Mouse (Mus musculus) liver, adult 2 months (tissue): ENCODE results near the gene 1700109H08Rik. TPM values are rescaled to one million over a fixed set of nuclear protein-coding genes. Genes with fewer than 3 reads are reported as not detected.

ENCODE experiments used
- DNase-seq: peaks from one replicate; pipeline ENCODE4 v3.0.0-alpha.2; 2011; ENCODE audit warnings: low read depth, low spot score; ENCODE audit errors: extremely low read depth
- H3K27ac ChIP-seq: fragments of 200-500 bp; replicated peaks from 2 replicates; pipeline ENCODE4 v1.5.1; 2012; ENCODE audit warnings: low read depth, mild to moderate bottlenecking, control low read depth, inconsistent platforms, low read length; ENCODE audit not compliant: insufficient read depth
- H3K27me3 ChIP-seq: fragments of 200-500 bp; 2 replicates; pipeline ENCODE4 v1.6.1; 2012; ENCODE audit warnings: mild to moderate bottlenecking, moderate library complexity, low read length, inconsistent platforms; ENCODE audit not compliant: control insufficient read depth, insufficient read depth
- H3K36me3 ChIP-seq: fragments of 200-500 bp; 2 replicates; pipeline ENCODE4 v1.6.1; 2012; ENCODE audit warnings: low read length, inconsistent platforms; ENCODE audit not compliant: control insufficient read depth, insufficient read depth
- H3K4me1 ChIP-seq: fragments of 200-500 bp; 2 replicates; pipeline ENCODE4 v1.6.1; 2011; ENCODE audit warnings: low read length; ENCODE audit not compliant: control insufficient read depth, insufficient read depth
- H3K4me3 ChIP-seq: fragments of 200-500 bp; 2 replicates; pipeline ENCODE4 v1.5.1; 2011; ENCODE audit warnings: low read depth, mild to moderate bottlenecking, control low read depth, low read length, moderate library complexity; ENCODE audit not compliant: insufficient read depth
- H3K79me2 ChIP-seq: fragments of 200-500 bp; 2 replicates; pipeline ENCODE4 v1.6.1; 2012; ENCODE audit warnings: inconsistent platforms, mild to moderate bottlenecking, low read length, moderate library complexity; ENCODE audit not compliant: control insufficient read depth, insufficient read depth
- H3K9ac ChIP-seq: fragments of 200-500 bp; 2 replicates; pipeline ENCODE4 v1.6.1; 2012; ENCODE audit warnings: low read depth, mild to moderate bottlenecking, control low read depth, inconsistent platforms, low read length
- CTCF ChIP-seq: fragments of 200-500 bp; IDR thresholded peaks from 2 replicates; pipeline ENCODE4 v1.5.1; 2011; ENCODE audit warnings: low read depth, low read length, control low read depth
- POLR2A ChIP-seq: fragments of 200-500 bp; IDR thresholded peaks from 2 replicates; pipeline ENCODE4 v1.6.1; 2011; ENCODE audit warnings: low read length, control low read depth; ENCODE audit not compliant: insufficient read depth; ENCODE audit errors: extremely low read depth
- WGBS: fragments of 180-500 bp; shearing (Covaris S2); methylation state at CpG from one replicate; pipeline ENCODE4 v1.1.7; 2018; 5-methylcytosine and 5-hydroxymethylcytosine counted together
- polyA plus RNA-seq: library from polyadenylated mRNA; depleted of rRNA; stranded (reverse); fragments of >200 nt; gene quantifications from 2 replicates; pipeline ENCODE4 v1.2.3, GENCODE M21; 2012
- total RNA-seq: library from RNA; depleted of rRNA; stranded (reverse); fragments of >200 nt; gene quantifications from 2 replicates; pipeline ENCODE4 v1.2.3, GENCODE M21; 2014

The 1700109H08Rik gene
- total and polyA plus RNA-seq, 2 experiments, result 0.93 to 1.8 TPM

DNA sequence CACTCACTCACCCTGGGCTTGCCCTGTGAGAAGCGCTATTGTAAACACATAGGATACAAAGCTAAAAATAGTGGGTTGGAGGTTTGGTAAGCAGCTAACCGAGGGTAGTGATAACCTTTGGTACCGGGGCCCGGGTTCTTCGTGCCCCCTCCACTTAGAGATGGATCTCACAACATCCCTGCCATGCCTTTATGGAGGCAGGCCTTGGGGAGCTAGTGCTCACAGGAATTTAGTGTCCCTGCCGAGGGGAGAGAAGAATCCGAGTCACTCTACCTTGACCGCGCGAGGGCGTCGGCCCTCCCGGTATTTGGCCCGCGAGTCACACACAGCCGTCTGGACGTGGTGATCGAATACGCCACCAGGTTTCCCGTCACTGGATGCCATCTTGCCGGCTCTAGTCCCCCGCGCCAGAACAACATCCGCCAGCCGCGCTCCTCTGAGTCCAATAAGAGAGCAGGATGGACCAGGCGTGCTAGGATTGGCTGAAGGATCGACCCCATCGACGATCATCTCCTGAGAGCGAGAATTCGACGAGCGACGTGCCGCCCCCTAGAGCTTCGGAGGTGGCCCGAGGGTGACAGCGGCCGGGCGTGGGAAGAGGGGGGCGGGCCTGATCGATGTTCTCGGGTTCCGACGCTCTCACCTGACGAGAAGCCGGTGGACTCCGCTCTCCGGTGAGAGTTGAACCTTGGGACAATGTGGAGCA lies 24.5 kb downstream of the 1700109H08Rik start, which contains the start of gene Pex1:
Gene Pex1 (plus strand): TSS at position 374 of the 706 bp plus-strand sequence.
- Histone ChIP-seq H3K27me3 (no peaks in the 10 kb centered on the region), H3K79me2 (peaks cover 11% of the 10 kb centered on the region; the same call in 1 of the 2 replicates), H3K4me1 (peaks cover 18% of the 10 kb centered on the region), H3K27ac (peak within 1 kb of the TSS; percentile 85), H3K4me3 (peak within 1 kb of the TSS; percentile 83), H3K9ac (peak within 1 kb of the TSS; percentile 89), H3K36me3 (peaks cover 6% of the 10 kb centered on the region; the same call in 1 of the 2 replicates)
- TF ChIP-seq CTCF (peak; percentile 58), POLR2A (0 out of 2 replicates have a peak, but pooled peaks have one; percentile 34)
- under 1% methylated on average over 50 of the region's 50 CpGs for WGBS
- peak; percentile 94 for DNase-seq

- Histone ChIP-seq H3K27me3 (no peaks in the 10 kb centered on the region), H3K27ac (peak within 1 kb of the TSS; percentile 85), H3K79me2 (peaks cover 11% of the 10 kb centered on the region; the same call in 1 of the 2 replicates), H3K9ac (peak within 1 kb of the TSS; percentile 89), H3K36me3 (peaks cover 1% of the 10 kb centered on the region; the same call in 1 of the 2 replicates), H3K4me1 (peaks cover 19% of the 10 kb centered on the region), H3K4me3 (peak within 1 kb of the TSS; percentile 83)
- WGBS, result under 1% methylated on average over 31 of the region's 31 CpGs
- no peak for DNase-seq
- TF ChIP-seq CTCF, result peak; percentile 86
- TF ChIP-seq POLR2A, result peak; percentile 57; the same call in 1 of the 2 replicates
Observed at GRCm38 (mm10) chr5:3596399-3596766, 25.0 kb downstream of the 1700109H08Rik start, which contains the start of gene Rbm48. Gene Rbm48 (minus strand): TSS chr5:3596585.

- TF ChIP-seq POLR2A, result no peak
- no peak for TF ChIP-seq CTCF
- Histone ChIP-seq H3K9ac (no peak overlapping the region; the same call in 1 of the 2 replicates), H3K27ac (no peak overlapping the region), H3K4me3 (peak overlapping the region; percentile 83), H3K79me2 (peaks cover 11% of the 10 kb centered on the region; the same call in 1 of the 2 replicates), H3K4me1 (peaks cover 19% of the 10 kb centered on the region), H3K27me3 (no peaks in the 10 kb centered on the region), H3K36me3 (no peaks in the 10 kb centered on the region; the same call in 1 of the 2 replicates)
- no peak for DNase-seq
Observed at GRCm38 (mm10) chr5:3597171-3597570, 25.8 kb downstream of the 1700109H08Rik start.

GRCm38 (mm10) chr5:3598766-3599165 lies 27.4 kb downstream of the 1700109H08Rik start:
- Histone ChIP-seq H3K9ac (no peak overlapping the region), H3K4me3 (no peak overlapping the region), H3K27ac (peak overlapping the region; percentile 75), H3K4me1 (peaks cover 19% of the 10 kb centered on the region), H3K79me2 (peaks cover 11% of the 10 kb centered on the region; the same call in 1 of the 2 replicates), H3K27me3 (no peaks in the 10 kb centered on the region), H3K36me3 (peaks cover 4% of the 10 kb centered on the region; the same call in 1 of the 2 replicates)
- 26% methylated on average over 5 of the region's 5 CpGs for WGBS
- peak; percentile 58 for DNase-seq
- TF ChIP-seq POLR2A (no peak), CTCF (no peak)

GRCm38 (mm10) chr5:3600298-3600697 lies 28.9 kb downstream of the 1700109H08Rik start:
- Histone ChIP-seq H3K9ac (no peak overlapping the region), H3K27ac (peak overlapping the region; percentile 93), H3K4me3 (no peak overlapping the region), H3K4me1 (peaks cover 19% of the 10 kb centered on the region), H3K79me2 (peaks cover 8% of the 10 kb centered on the region; the same call in 1 of the 2 replicates), H3K27me3 (no peaks in the 10 kb centered on the region), H3K36me3 (peaks cover 14% of the 10 kb centered on the region)
- 22% methylated on average over 1 of the region's 1 CpGs for WGBS
- TF ChIP-seq CTCF (no peak), POLR2A (no peak)
- DNase-seq, result peak; percentile 95

DNA sequence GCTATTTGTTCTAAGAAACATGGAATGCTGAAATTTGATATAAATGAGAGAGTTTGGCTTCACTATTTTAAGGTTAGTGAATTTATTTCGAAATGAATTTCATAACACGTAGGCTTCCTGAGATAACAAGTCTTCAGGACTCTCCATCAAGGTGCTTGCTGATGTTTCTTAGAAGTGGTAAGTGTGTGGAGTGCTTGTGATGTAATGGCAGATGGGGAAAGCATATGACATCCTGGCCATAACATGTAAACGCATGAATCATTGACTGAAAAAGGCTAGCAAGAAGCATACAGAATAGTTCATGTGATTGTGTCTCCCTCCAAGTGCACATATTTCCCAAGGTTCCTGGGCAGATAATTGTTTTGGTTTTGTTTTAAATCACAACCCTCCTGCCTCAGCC lies 29.4 kb downstream of the 1700109H08Rik start:
- Histone ChIP-seq H3K79me2 (peaks cover 3% of the 10 kb centered on the region; the same call in 1 of the 2 replicates), H3K4me3 (no peak overlapping the region), H3K27me3 (no peaks in the 10 kb centered on the region), H3K36me3 (peaks cover 17% of the 10 kb centered on the region), H3K4me1 (peaks cover 19% of the 10 kb centered on the region), H3K27ac (peak overlapping the region; percentile 93), H3K9ac (no peak overlapping the region)
- no peak for TF ChIP-seq CTCF
- TF ChIP-seq POLR2A, result no peak
- 51% methylated on average over 3 of the region's 3 CpGs for WGBS
- no peak for DNase-seq
